Mouse (Mus musculus): ENCODE results near the gene Lmtk2.

Lmtk2 gene

DNA sequence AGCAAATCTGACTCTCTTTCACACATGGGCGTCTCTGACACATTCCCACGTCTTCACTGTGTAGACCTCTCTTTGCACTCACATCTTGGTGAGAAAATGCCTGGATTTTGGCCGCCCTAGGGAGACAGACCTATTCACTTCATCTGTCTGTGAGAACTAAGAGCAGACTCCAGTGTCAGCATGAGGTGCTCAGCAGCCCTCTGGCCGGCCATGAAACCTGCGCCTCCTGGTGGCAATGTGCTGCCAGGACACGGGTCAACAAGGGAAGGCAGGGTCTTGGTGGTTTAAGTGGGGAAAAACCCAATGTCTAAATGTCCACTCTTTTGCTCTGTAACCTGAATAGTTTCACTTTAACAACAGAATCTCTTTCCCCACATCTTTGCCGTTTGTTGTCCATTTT lies 114.2 kb downstream of the Lmtk2 start:
- in situ Hi-C loops (cut with MseI, MboI), result no loop called here

DNA sequence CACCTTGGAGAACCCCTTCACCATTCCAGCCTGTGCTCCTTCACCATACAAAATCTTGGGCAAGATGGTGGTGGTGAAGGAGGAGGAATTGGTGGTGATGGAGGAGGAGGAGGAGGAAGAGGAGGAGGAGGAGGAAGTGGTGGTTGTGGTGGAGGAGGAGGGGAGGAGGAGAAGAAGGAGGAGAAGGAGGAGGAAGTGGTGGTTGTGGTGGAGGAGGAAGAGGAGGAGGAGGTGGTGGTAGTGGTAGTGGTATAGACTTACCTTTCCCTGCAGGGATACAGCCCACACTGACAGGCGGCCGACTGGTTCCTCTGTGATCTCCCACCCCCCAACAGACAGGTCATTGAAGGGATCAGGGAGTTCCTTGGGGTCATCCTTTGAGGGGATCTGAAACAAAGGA lies 115.8 kb downstream of the Lmtk2 start:
- in situ Hi-C loops (cut with MseI, MboI), result no loop called here

DNA sequence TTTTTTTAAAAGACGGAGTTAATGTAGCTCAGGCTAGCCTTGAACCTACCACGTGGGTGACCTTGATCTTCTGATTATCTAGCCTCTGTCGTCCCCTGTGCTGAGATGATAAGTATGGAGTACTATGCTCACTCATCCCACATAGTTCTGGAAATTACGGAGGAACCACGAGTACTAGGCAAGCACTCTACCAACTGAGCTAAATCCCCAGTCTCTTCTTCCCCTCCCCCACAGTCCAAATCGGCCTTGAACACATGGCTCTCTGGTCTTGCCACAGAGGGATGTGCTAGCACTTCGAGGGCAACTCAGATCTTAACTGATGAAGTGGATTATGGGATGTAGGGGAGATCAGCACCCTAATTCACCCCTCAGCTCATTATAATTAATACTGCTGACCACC lies 117.8 kb downstream of the Lmtk2 start:
- in situ Hi-C loops (cut with MseI, MboI), result no loop called here

DNA sequence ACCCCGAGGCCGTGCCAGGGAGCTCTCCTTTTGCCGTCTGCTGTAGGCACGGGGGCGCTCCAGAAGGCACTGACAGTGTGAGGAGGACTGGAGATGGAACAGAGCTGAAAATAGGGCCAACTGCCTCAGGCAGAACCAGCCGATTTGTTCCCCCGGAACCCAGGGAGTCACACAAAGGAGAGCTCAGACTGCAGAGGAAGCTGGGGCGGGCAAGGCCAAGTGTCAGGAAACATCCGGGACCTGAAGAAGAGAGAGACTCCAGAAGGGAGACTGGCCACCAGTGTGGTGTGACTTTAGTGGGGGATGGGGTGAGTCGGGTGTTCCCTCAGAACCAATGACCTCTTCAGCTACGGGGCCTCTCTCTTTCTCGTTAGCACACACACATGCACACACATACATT lies 119.1 kb downstream of the Lmtk2 start:
- in situ Hi-C loops (cut with MseI, MboI), result no loop called here

DNA sequence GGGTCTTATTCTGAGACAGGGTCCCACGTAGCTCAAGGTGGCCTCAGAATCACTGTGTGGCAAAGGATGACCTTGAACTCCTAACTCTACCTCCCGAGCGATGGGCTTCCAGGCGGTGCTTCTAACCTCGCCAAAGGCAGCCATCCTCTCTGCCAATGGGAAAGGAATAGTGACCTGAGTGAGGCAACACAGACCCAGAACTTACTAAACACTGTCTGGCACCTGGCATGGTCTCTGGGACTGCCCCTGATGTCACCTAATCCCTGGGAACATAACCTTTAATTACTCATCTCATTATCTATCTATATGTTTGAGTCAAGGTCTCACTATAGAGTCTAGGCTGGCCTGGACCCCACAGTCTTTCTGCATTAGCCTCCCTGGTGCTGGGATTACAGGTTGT lies 119.7 kb downstream of the Lmtk2 start:
- in situ Hi-C loops (cut with MseI, MboI), result no loop called here

DNA sequence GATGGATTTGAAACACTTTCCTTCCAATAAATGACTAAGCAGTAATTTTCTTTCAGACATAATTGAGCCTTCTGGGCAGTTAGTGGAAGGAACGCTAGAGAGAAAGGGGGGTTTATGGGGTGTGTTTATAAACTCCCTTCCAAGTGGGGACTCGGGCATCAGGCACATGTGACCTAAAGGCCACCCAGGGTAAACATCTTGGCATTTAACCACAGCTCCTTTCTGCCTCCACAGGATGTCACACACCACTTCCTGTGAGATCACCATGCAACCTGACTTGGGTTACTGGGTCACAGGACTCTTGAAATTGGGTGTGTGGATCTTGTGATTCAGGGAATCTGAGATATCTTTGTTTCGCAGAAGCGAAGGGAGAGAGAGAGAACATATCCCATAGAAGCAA lies 121.1 kb downstream of the Lmtk2 start:
- in situ Hi-C loops (cut with MseI, MboI), result no loop called here

DNA sequence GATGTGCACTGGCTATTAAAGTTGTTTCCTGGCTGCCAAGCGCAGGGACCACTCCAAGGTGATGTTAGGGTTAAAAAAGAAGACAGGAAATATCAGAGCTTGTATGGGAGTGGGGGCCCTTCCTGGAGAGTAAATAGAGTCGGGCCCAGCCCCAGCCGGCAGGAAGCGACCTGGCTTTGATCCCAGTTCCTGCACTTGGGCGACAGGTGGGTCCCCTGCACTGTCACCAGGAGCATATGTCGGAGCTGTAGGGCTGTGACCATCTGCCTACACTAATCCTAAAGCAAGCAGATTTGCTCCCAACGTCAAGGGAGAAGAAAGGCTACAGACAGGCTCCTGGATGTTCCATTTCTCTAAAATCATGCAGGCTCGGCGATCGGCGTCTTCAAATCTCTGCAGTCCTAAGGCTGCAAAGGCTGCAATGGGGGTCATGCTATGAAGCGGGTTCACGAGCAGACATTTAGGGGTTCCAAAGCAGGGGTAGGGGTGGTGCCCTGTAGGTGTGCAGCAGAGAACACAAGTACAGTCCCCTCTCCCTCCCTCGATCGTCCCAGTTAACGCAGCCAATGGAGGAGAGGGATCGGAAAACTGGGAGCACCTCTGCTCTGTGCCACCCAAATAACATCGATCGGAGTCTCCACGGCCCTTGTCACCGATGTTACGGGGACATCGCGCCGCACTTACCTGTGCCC lies 122.7 kb downstream of the Lmtk2 start:
- in situ Hi-C loops (cut with MseI, MboI), result no loop called here

DNA sequence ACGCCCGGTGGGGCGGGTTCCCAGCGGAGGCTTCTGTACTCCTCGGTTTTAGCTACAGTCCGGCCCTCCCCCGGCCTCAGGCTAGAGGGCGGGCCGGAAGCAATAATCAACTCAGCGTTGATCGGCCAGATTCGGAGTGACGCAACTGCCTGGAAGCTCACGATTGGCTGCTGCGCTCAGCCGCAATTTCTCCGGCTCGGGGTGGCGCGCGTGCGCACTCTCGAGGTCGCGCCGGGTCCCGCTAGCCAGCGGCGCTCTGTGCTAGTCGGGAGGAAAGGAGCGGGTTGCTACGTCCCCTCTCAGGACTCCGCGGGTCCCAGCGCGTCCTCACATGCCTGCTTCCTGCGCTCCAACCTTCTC lies 123.2 kb downstream of the Lmtk2 start, which contains the start of gene Tecpr1:
Gene Tecpr1 (minus strand): TSS at position 113 of the 360 bp plus-strand sequence.
- in situ Hi-C loops (cut with MseI, MboI), result no loop called here

DNA sequence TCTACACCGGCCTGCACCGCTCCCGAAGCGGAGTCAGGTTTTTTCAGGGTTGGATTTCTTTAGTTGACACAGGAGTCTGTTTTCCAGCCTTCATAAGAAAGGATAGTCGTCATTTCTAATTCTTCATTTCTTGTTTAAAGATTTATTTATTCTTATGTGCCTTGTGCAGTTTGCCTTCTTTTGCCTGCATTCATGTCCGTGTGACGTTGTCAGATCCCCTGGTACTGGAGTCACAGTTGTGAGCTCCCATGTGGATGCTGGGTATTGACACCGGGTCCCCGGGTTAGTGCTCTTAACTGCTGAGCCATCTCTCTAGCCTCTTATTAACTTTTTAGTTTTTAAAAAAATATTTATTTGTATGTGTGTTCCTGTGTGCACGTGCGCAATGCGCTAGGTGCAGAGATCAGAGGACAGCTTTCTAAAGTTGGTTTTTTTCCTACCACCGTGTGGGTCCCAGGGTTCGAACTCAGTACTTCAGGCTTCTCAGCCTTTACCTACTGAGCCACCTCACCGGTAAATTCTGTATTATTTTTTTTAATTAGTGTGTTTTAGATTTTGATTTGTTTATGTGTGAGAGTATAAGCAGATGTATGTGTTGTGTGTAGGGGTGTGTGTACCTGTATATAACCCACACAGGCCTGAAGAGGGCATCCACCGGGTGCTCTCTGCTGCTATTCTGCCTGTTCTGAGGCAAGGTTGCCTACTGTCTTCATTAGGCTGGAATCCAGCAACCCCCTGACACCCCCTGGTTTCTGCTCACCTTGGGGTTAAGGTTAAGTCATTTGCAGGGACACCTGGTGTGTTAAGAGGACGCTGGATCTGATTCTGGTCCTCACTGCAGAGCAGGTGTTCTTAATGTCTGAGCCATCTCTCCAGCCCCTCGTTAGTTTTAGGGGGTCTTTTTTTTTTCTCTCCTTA lies 123.9 kb downstream of the Lmtk2 start:
- in situ Hi-C loops (cut with MseI, MboI), result no loop called here

DNA sequence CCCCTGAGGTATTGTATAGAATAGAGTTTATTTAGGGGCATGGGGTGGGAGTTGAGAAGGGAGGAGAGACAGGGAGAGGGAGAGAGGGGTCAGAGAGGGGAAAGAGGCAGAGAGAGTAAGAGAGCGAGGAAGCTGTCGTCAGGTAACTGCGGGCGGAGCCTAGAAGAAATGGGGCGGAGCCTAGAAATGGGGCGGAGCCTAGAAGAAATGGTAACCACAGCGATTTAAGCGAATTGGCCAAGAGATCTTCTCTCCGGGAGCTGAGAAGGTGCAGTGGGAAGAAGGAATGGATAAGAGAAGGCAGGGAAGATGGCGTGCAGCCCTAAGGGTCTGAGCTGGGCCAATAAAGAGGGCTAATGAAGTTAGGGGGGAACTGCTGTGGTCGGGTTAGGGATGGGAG lies 126.0 kb downstream of the Lmtk2 start:
- in situ Hi-C loops (cut with MseI, MboI), result no loop called here

DNA sequence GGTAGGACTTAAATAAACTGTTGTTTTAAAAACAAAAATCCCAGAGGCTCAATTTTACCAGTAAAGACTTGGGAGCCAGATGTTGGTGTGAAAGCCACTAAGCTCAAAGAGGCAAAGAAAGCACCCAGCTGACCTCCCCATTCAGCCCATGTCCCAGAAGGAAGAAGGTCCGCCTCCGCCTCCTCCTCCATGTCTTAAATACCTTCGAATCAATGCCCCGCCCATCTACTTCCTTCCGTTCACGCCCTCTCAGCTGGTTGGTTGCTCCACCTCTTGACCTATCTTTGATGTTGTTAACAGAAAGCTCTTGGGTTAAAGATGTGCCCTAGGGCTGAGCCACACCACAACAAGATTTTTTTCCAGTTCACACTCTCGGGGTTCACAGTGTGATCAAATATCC lies 130.0 kb downstream of the Lmtk2 start:
- in situ Hi-C loops (cut with MseI, MboI), result no loop called here

DNA sequence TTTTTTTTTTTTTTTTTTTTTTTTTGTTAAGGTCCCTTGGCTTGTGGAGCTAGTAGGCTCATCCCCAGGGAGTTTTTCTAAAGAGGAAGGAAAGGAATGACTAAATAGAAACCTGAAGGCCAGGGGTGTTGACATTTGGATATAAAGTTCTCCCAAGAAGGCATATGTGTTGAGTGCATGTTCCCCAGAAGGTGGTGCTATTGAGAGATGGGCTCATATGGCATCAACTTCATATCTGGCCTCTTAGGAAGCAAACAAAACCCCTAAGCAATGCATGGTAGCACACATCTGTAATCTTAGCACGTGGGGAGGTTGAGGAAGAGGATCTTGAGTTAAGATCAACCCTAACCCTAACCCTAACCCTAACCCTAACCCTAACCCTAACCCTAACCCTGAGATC lies 131.2 kb downstream of the Lmtk2 start:
- in situ Hi-C loops (cut with MseI, MboI), result no loop called here

DNA sequence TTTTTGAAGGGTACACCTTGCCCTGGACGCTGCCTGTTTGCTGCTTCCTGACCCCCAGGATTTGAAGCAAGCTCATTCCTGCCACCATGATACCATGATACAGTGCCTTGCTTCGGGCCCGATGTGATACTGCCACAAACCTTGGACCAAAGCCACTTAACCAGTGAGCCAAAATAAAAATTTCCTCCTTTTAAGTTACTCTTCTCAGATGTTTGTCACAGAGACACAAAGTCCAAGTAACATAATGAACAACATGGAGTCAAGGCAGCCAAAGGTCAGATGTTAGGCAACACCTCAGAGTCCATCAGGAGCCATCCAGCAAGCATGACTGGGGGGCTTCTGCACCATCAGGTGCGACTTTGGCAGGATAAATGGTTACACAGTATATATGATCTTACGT lies 132.3 kb downstream of the Lmtk2 start:
- in situ Hi-C loops (cut with MseI, MboI), result no loop called here

DNA sequence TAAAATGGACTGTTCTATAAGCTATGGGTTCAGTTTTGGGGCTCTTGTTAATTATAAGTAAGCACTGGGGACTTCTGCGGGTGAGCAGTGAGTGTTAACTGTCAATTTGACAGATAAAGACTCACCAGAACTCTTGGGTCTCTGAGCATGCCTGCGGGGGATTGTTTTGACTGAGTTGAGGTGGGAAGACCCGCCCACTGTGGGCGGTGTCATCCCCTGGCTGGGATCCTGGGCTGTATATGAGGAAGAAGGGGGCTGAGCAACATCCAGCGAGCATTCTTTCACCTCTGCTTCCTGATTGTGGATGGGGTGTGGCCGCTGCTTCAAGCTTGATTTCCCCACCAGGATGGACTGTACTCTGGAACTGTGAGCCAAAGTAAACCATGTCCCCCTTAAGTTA lies 134.0 kb downstream of the Lmtk2 start:
- in situ Hi-C loops (cut with MseI, MboI), result no loop called here

DNA sequence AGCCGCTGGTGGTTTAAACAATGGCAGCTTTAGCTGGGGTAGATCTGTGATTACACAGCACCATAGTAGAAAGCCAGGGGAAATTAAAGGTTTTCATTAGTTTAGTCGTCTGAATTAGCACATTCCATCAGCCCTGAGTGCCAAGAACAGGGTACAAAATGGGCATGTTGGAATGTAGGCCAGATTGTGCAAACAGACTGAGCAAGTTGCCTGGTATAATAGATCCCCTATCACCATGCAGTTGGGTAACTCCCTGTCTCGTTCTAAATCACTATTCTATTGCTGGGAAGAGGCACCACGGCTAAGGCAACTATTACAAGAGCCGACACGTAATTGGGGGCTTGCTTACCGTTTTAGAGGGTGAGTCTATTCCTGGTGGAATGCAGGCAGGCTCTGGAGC lies 134.5 kb downstream of the Lmtk2 start:
- in situ Hi-C loops (cut with MseI, MboI), result no loop called here
